Mouse (Mus musculus) kidney, adult 8-10 months (tissue): ENCODE measurements at regions not wholly inside any gene's neighbourhood (a gene's known extent, or its start where the extent isn't known, plus 50 kb on each side); places are given as distances from the start of the nearest gene placed in this dataset.

ENCODE experiments used
- DNase-seq, 2 experiments: peaks; one replicate each; pipeline ENCODE4 v3.0.0; 2022

- no peak for DNase-seq
Observed at GRCm38 (mm10) chr1:73097645-73098440, 82.1 kb upstream of the Tnp1 start.

- no peak for DNase-seq
Observed at GRCm38 (mm10) chr1:73089636-73090035, 73.9 kb upstream of the Tnp1 start.

GRCm38 (mm10) chr1:73088494-73088893 is 72.8 kb upstream of the Tnp1 start:
- no peak for DNase-seq

GRCm38 (mm10) chr1:73084946-73085345 is 69.2 kb upstream of the Tnp1 start:
- DNase-seq: no peak

- DNase-seq: no peak
Observed at GRCm38 (mm10) chr1:73083396-73083795, 67.7 kb upstream of the Tnp1 start.

GRCm38 (mm10) chr1:73079518-73079917 is 63.8 kb upstream of the Tnp1 start:
- DNase-seq: no peak

- DNase-seq: no peak
Observed at GRCm38 (mm10) chr1:73077156-73077555, 61.4 kb upstream of the Tnp1 start.

GRCm38 (mm10) chr1:73075699-73076373 is 60.1 kb upstream of the Tnp1 start:
- no peak for DNase-seq

GRCm38 (mm10) chr1:73075159-73075558 is 59.5 kb upstream of the Tnp1 start:
- DNase-seq: no peak

GRCm38 (mm10) chr1:73074525-73074924 is 58.8 kb upstream of the Tnp1 start:
- no peak for DNase-seq

- no peak for DNase-seq
Observed at GRCm38 (mm10) chr1:73072237-73072904, 56.7 kb upstream of the Tnp1 start.

- DNase-seq: no peak
Observed at GRCm38 (mm10) chr1:73070126-73070525, 54.4 kb upstream of the Tnp1 start.
